Mouse (Mus musculus): Measurements from ENCODE around the gene Calhm3. TPM values are rescaled to one million over a fixed set of nuclear protein-coding genes. Genes with fewer than 3 reads are reported as not detected.

The Calhm3 gene
- polyA plus RNA-seq (2012; rRNA removed), result not detected in 2 replicates

DNA sequence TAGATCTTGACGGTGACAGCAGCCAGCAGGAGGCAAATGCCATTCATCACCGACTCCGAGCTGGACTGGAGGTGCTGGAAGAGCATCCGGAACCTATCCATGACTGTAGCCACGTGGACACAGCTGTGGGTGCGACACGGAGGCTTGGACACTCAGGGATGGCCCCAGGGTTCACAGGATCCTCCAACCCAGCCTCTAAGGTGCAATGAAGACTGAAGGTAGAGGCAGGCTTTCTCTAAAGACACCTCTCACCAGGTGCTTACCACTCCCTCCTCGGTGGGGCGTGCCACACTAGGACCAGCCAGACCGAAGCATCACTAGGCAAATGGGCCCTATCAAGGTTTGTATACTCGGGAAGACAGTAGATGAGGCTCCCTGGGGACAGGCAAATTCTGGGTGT lies at the start of gene Calhm3:
Gene Calhm3, minus strand, starts transcription at position 101 of the 400 bp plus-strand sequence.

GRCm38 (mm10) chr19:47178431-47179271 lies 21.1 kb upstream of the Calhm3 start, which contains the start of gene Neurl1a:
Gene Neurl1a (plus strand): TSS chr19:47178820.

DNA sequence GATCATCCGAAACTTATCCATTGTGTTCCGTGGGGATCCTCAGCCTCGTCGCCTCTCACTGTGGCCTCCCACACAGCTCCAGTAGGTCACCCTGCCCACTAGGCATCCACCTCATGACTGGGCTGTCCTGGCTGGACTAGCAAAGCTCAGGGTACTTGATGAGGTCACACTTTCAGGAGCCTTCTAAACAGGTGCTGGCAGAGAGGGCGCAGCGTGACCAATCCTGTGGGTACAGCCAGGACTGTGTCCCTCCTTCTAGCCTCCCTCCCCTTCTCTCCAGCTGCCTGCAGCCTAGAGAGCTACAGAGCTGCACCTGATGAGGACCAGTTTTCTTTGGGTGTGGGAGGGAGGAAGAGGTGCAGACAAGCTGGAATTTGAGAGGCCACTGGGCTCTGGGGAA lies 13.4 kb downstream of the Calhm3 start, which contains the start of gene Calhm1:
Gene Calhm1, minus strand, starts transcription at position 101 of the 400 bp plus-strand sequence.

DNA sequence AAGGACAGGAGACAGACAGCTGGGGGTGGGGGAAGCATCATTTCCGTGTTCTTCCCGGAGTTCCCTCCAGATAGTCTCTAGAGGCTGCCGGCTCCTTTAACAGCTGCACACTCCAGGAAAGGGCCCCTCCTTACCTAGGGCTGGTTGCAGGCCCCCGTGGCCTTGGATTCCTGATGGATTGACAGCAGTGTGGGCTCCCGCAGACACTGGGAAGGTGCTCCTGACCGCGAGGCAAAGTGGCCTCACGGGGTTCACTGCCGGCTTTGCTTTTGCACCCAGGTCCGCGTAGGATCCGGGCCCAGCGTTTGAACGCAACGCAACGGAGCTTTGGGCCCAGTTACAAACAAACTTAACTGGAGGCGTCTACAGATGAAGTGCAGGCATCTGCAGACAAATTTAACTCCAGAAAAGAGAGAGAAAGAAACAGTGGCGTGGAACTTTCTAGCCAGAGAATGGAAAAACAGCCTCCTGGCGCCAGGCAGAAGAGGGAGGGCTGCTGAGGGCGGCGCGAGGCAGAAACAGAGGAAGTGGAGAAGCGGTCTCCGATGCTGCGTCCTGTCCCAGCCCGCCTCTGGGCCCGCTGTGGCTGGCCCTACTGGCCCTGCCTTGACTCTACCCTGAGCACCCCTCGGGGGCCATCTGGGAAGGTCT lies 19.7 kb downstream of the Calhm3 start, which contains the start of gene Calhm2:
Gene Calhm2, minus strand, starts transcription at position 524 of the 651 bp plus-strand sequence.

Other genes starting within 250 kb of the Calhm3 start
- 0.38 and 0.47 TPM in 2 replicates for gene Ina, start 143.1 kb downstream of the Calhm3 start, polyA plus RNA-seq (2012; rRNA removed)
- gene Nt5c2, start 142.6 kb downstream of the Calhm3 start, polyA plus RNA-seq (2012; rRNA removed), result 18.4 and 20.1 TPM in 2 replicates
- 16.8 and 21.4 TPM in 2 replicates for gene Pcgf6, start 106.9 kb downstream of the Calhm3 start, polyA plus RNA-seq (2012; rRNA removed)
- 5.1 and 6.2 TPM in 2 replicates for gene Taf5, start 90.0 kb downstream of the Calhm3 start, polyA plus RNA-seq (2012; rRNA removed)
- 9.7 and 18.6 TPM in 2 replicates for gene Usmg5, start 67.1 kb downstream of the Calhm3 start, polyA plus RNA-seq (2012; rRNA removed)
- gene Pdcd11, start 67.0 kb downstream of the Calhm3 start, polyA plus RNA-seq (2012; rRNA removed), result 11.0 and 12.5 TPM in 2 replicates
- 13.2 and 14.8 TPM in 2 replicates for gene Calhm2, start 19.5 kb downstream of the Calhm3 start, polyA plus RNA-seq (2012; rRNA removed)
- not detected in 2 replicates for gene Calhm1, start 13.5 kb downstream of the Calhm3 start, polyA plus RNA-seq (2012; rRNA removed)
- gene Neurl1a, start 21.1 kb upstream of the Calhm3 start, polyA plus RNA-seq (2012; rRNA removed), result 13.5 and 21.7 TPM in 2 replicates

Measured in ovary, adult 2 months (tissue).